Mouse (Mus musculus): ENCODE data around the gene Cltc. TPM values are rescaled to one million over a fixed set of nuclear protein-coding genes. Genes with fewer than 3 reads are reported as not detected.

The Cltc gene
- polyA plus RNA-seq, 1 experiment from 2014 or later = 117 TPM

DNA sequence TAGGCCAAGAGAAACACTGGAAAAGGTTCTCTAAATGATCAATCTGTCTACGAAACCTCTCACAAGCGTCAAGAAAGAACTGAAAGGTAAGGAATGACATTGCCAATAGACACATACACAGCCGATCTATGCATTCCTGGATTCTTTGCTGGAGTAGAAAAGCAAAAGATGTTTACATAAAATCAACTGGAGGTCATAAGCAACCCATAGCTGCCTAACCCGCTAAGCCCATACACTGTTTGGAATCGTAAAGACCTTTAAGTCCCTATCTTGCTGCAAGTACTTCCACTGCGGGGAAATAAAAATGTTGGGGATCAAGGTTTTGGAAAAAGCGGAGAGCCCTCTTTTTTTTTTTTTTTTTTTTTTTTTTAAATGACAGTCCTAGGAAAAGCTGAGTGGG is 74.5 kb downstream of the Cltc start:
- Histone ChIP-seq H3K9ac (peak overlapping the region; percentile 92), H3K4me2 (peak overlapping the region; percentile 94), H3K9me3 (no peaks in the 10 kb centered on the region), H3K27me3 (replicated peaks) (no peaks in the 10 kb centered on the region), H3K27ac (replicated peaks) (peak overlapping the region; percentile 92), H3K4me3 (peak overlapping the region; percentile 87), H3K4me1 (peaks cover 53% of the 10 kb centered on the region), H3K36me3 (peaks cover 8% of the 10 kb centered on the region)
- WGBS = 33% methylated on average over 7 of the region's 7 CpGs
- ATAC-seq (ENCODE audit: extremely low read depth, insufficient number of reproducible peaks, low FRiP score, low TSS enrichment) = no peak

DNA sequence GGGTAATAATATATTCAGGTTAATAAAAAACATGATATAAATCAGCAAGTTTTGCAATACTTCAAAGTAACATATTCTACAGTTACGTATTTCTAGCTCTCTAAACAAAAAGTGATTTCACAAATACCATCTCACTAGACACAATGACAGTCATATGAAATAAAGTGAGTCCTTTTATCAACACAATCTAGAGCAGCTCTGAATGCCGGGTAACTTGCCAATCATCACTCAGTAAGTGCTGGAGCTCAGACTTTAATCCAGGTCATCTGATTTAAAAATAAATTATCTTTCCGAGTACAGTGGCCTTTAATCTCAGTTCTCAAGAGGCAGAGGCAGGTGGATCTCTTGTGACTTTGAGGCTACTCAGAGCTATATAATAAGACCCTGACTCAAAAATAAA is 75.9 kb downstream of the Cltc start:
- peaks cover 6% of the 10 kb centered on the region; the same call in 1 of the 2 replicates for H3K36me3 ChIP-seq
- H3K4me1 ChIP-seq = peaks cover 45% of the 10 kb centered on the region
- no peaks in the 10 kb centered on the region for H3K9me3 ChIP-seq
- H3K4me2 ChIP-seq = no peak overlapping the region
- ATAC-seq (ENCODE audit: extremely low read depth, insufficient number of reproducible peaks, low FRiP score, low TSS enrichment) = no peak
- no peaks in the 10 kb centered on the region for H3K27me3 ChIP-seq (replicated peaks)
- H3K27ac ChIP-seq (replicated peaks) = no peak overlapping the region
- H3K9ac ChIP-seq = no peak overlapping the region
- WGBS = 64% methylated on average over 3 of the region's 3 CpGs
- H3K4me3 ChIP-seq = no peak overlapping the region

DNA sequence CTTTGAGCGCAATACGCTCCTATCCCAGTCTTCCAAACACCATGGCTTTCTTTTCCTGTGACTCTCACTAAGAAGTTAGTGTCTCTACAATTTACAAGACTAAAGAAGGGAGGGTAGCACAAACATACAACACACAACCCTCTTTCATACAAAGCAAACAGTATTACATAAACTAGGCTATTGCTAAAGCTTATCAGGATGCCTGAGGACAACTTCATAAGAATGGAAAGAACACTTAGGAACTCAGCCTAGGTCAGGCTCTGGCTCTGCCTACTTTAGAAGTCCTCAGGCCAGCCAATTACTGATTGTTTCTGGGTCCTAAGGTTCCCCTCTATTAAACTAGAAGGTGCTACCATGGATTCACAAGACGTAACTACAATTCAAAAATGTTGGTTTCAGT is 76.6 kb downstream of the Cltc start:
- H3K27ac ChIP-seq (replicated peaks) = no peak overlapping the region
- H3K9me3 ChIP-seq = no peaks in the 10 kb centered on the region
- H3K4me1 ChIP-seq = peaks cover 42% of the 10 kb centered on the region
- 90% methylated on average over 3 of the region's 3 CpGs for WGBS
- H3K4me2 ChIP-seq = no peak overlapping the region
- H3K27me3 ChIP-seq (replicated peaks) = no peaks in the 10 kb centered on the region
- ATAC-seq (ENCODE audit: extremely low read depth, insufficient number of reproducible peaks, low FRiP score, low TSS enrichment) = no peak
- no peak overlapping the region for H3K4me3 ChIP-seq
- no peak overlapping the region for H3K9ac ChIP-seq
- peaks cover 6% of the 10 kb centered on the region; the same call in 1 of the 2 replicates for H3K36me3 ChIP-seq

DNA sequence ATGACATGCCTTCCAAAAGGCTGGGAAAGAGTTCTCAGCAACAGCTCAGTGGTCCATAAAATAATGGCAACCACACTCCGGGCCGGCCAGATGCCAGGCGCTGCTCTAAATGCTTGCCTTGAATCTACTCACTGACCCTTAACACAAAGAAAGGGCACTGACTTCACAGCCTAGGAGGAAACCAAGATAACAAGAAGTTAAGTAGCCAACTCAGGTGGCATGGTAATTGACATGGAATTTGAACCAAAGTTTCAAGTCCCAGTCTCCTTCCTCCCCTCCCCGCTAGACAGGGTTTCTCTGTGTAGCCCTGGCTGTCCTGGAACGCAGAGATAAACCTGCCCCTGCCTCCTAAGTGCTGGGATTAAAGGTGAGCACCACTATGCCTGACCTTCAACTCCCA is 78.4 kb downstream of the Cltc start:
- Histone ChIP-seq H3K9me3 (no peaks in the 10 kb centered on the region), H3K4me2 (no peak overlapping the region), H3K36me3 (peaks cover 6% of the 10 kb centered on the region; the same call in 1 of the 2 replicates), H3K27ac (replicated peaks) (no peak overlapping the region), H3K27me3 (replicated peaks) (no peaks in the 10 kb centered on the region), H3K4me3 (no peak overlapping the region), H3K9ac (no peak overlapping the region), H3K4me1 (peaks cover 27% of the 10 kb centered on the region)
- ATAC-seq (ENCODE audit: extremely low read depth, insufficient number of reproducible peaks, low FRiP score, low TSS enrichment) = no peak
- 61% methylated on average over 5 of the region's 5 CpGs for WGBS

DNA sequence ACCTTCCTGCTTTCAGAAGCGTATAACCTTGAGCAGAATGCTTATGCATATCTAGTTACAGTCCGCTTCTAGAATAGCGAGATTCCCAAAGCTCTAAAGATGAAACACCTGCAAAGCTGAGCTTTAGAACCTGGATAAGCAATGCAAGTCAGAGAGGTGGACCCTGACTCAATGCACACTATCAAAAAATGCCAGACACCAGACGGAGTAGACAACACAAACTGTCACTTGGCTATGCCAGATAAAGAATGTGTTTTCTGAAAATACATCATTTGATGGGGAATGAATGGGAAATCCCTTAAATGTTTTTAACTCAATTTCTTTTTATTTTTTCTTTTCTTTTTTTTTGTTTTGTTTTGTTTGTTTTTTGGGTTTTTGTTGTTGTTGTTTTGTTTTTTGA is 81.8 kb downstream of the Cltc start:
- WGBS = 86% methylated on average over 4 of the region's 4 CpGs
- peaks cover 6% of the 10 kb centered on the region; the same call in 1 of the 2 replicates for H3K36me3 ChIP-seq
- no peak overlapping the region for H3K27ac ChIP-seq (replicated peaks)
- H3K4me1 ChIP-seq = peaks cover 16% of the 10 kb centered on the region
- no peak for ATAC-seq (ENCODE audit: extremely low read depth, insufficient number of reproducible peaks, low FRiP score, low TSS enrichment)
- H3K9ac ChIP-seq = no peak overlapping the region
- no peak overlapping the region for H3K4me2 ChIP-seq
- no peaks in the 10 kb centered on the region for H3K9me3 ChIP-seq
- no peak overlapping the region for H3K4me3 ChIP-seq
- H3K27me3 ChIP-seq (replicated peaks) = no peaks in the 10 kb centered on the region

DNA sequence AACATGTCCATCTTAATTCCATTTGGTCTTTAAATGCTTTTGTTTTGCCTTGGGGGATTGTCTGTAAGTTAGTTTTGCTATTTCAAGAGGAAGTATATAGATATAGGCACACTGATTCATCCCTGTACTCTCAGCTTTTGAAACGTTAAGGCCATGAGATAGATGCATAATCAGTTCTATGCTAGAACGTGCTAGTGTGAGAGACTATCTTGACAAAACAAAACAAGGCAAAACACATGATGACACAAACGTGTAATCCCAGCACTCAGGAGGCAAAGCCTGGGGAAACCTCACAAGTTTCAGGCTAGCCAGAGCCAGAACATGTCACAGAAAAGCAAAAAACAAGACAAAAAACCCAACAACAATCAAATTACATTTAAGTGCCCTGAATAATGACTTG is 84.6 kb downstream of the Cltc start:
- H3K9me3 ChIP-seq = no peaks in the 10 kb centered on the region
- H3K36me3 ChIP-seq = peaks cover 6% of the 10 kb centered on the region; the same call in 1 of the 2 replicates
- peaks cover 11% of the 10 kb centered on the region for H3K4me1 ChIP-seq
- H3K27me3 ChIP-seq (replicated peaks) = no peaks in the 10 kb centered on the region
- H3K4me2 ChIP-seq = no peak overlapping the region
- H3K27ac ChIP-seq (replicated peaks) = no peak overlapping the region
- H3K9ac ChIP-seq = no peak overlapping the region
- WGBS = 50% methylated on average over 3 of the region's 3 CpGs
- no peak for ATAC-seq (ENCODE audit: extremely low read depth, insufficient number of reproducible peaks, low FRiP score, low TSS enrichment)
- H3K4me3 ChIP-seq = no peak overlapping the region

DNA sequence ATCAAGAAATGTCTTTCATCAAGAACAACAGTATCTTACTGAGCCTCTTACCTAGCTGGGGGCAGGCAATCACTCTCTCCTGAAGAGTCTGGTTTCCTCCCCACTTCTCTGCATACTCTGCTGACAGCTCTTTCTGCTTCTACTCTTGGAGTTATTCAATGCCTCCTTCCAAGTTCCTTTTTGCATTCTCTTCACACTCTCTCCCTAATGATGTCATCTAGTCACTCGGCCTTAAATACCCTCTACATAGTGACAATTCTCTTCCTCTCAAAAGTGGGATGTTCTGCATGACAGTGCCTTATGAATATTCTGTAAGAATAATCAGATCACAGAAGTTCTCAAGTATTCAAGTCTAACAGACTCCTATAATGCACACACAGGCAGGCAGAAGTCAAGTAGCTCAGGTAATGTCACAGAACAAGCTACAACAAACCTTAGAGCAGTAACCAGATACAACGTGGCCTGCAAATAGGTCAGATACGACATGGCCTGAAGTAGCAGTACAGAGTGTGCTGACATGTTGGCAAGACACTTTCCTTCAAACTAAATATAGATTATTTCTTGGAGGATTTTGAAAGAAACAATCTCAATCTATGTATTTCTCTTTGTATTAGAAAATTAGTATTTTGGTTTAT is 86.2 kb downstream of the Cltc start:
- Histone ChIP-seq H3K27me3 (replicated peaks) (no peaks in the 10 kb centered on the region), H3K4me3 (no peak overlapping the region), H3K4me2 (no peak overlapping the region), H3K9me3 (no peaks in the 10 kb centered on the region), H3K9ac (no peak overlapping the region), H3K36me3 (no peaks in the 10 kb centered on the region), H3K27ac (replicated peaks) (peak overlapping the region; percentile 43), H3K4me1 (peaks cover 11% of the 10 kb centered on the region)
- no peak for ATAC-seq (ENCODE audit: extremely low read depth, insufficient number of reproducible peaks, low FRiP score, low TSS enrichment)
- WGBS = 45% methylated on average over 3 of the region's 3 CpGs

DNA sequence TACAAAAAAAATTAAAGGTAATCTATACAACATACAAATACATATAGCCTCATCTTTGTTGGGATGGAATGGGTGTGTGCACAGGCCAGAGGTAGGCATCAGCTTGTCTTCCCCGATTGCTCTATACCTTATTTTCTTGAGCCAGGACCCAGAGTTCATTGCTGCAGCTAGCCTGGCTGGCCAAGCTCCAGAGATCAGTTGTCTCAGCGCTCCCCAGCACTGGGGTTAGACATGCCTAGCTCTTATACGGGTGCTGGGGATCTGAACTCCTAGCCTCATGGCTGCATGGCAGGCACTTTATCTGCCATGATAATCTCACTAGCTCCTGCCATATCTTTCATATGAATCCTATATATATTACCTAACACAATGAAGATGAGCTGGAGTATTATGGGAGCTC is 89.2 kb downstream of the Cltc start:
- H3K9me3 ChIP-seq = no peaks in the 10 kb centered on the region
- 82% methylated on average over 3 of the region's 3 CpGs for WGBS
- H3K27me3 ChIP-seq (replicated peaks) = no peaks in the 10 kb centered on the region
- no peak overlapping the region for H3K4me3 ChIP-seq
- no peak overlapping the region for H3K4me2 ChIP-seq
- H3K4me1 ChIP-seq = peaks cover 14% of the 10 kb centered on the region
- no peak for ATAC-seq (ENCODE audit: extremely low read depth, insufficient number of reproducible peaks, low FRiP score, low TSS enrichment)
- H3K27ac ChIP-seq (replicated peaks) = no peak overlapping the region
- peaks cover 23% of the 10 kb centered on the region for H3K36me3 ChIP-seq
- no peak overlapping the region for H3K9ac ChIP-seq

DNA sequence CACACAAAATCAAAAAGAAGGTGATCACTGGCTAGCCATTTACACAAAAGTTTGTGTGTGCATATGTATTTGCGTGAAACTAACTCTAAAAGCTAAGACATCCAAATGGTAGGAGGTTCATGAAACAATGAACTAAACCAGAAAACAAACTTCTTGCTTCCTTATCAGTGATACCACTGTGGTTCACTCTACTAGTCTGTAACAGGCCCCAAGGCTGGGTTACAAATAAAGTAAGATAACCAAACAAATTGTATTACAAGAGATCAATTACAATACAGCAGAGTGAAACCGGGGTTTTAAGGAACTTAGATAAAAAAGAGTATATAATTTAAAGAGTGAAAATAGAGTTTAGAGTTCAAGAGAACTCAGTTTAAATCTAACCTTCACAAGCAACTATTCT is 89.8 kb downstream of the Cltc start:
- Histone ChIP-seq H3K4me3 (no peak overlapping the region), H3K27me3 (replicated peaks) (no peaks in the 10 kb centered on the region), H3K4me2 (no peak overlapping the region), H3K9ac (no peak overlapping the region), H3K27ac (replicated peaks) (no peak overlapping the region), H3K9me3 (no peaks in the 10 kb centered on the region), H3K4me1 (peaks cover 14% of the 10 kb centered on the region), H3K36me3 (peaks cover 28% of the 10 kb centered on the region)
- WGBS = 78% methylated on average over 2 of the region's 2 CpGs
- ATAC-seq (ENCODE audit: extremely low read depth, insufficient number of reproducible peaks, low FRiP score, low TSS enrichment) = no peak

DNA sequence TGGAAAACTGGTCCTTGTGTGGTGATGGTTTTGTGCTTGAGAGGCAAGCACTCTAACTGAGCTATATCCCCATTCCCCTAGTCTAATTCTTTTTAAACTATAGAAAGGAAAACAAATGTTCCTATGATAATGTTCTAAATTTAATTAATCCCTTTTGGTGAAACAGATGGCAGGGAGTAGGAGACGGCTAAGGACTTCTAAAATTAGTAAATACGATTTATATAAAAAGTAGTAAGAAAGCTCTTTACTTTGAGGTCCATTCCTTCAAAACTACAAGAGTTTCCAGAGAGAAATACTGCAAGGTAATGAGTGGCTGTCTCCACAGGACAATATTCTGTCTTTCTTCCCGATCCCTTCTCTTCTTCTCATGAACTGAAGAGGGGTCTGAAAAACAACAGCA is 93.0 kb downstream of the Cltc start:
- no peaks in the 10 kb centered on the region for H3K27me3 ChIP-seq (replicated peaks)
- peaks cover 49% of the 10 kb centered on the region for H3K36me3 ChIP-seq
- 83% methylated on average over 3 of the region's 3 CpGs for WGBS
- no peak overlapping the region for H3K4me2 ChIP-seq
- 0 out of 2 replicates have a peak, but pooled peaks cover 3% of the 10 kb centered on the region for H3K4me1 ChIP-seq
- no peak overlapping the region for H3K9ac ChIP-seq
- H3K27ac ChIP-seq (replicated peaks) = no peak overlapping the region
- ATAC-seq (ENCODE audit: extremely low read depth, insufficient number of reproducible peaks, low FRiP score, low TSS enrichment) = no peak
- H3K9me3 ChIP-seq = no peaks in the 10 kb centered on the region
- no peak overlapping the region for H3K4me3 ChIP-seq

DNA sequence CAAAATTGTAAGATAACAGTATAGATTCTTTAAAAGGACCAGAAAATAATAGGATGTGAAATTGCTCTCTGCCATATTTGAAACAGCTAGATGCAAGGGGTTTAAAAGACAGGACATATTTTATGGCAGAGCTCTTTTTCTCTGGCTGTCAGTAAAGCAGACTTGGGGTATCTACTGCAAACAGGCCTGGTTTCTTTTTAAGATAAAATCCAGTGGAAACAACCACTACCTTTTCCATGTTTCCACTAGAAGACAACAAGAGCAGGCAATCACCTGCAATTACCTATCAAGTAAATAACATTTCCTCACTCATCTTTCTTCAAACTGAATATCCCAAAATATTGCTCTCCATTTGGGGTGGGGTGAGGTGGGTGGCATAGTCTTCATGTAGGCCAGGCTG is 93.4 kb downstream of the Cltc start:
- no peak overlapping the region for H3K9ac ChIP-seq
- H3K9me3 ChIP-seq = no peaks in the 10 kb centered on the region
- H3K4me2 ChIP-seq = no peak overlapping the region
- no peak overlapping the region for H3K27ac ChIP-seq (replicated peaks)
- H3K36me3 ChIP-seq = peaks cover 51% of the 10 kb centered on the region
- H3K4me3 ChIP-seq = no peak overlapping the region
- no peak for ATAC-seq (ENCODE audit: extremely low read depth, insufficient number of reproducible peaks, low FRiP score, low TSS enrichment)
- H3K27me3 ChIP-seq (replicated peaks) = no peaks in the 10 kb centered on the region
- 0 out of 2 replicates have a peak, but pooled peaks cover 3% of the 10 kb centered on the region for H3K4me1 ChIP-seq

Data from heart, embryonic 13.5 days (tissue).